Mouse (Mus musculus): ENCODE results near the gene Kif21b. TPM values are rescaled to one million over a fixed set of nuclear protein-coding genes. Genes with fewer than 3 reads are reported as not detected.
A peak's percentile ranks its signal among the peaks of the same experiment; 100 is the strongest.

The Kif21b gene
- polyA plus RNA-seq, 1 experiment from 2014 or later: 47.9 TPM

- H3K9ac ChIP-seq (ENCODE audit: low read depth, low read length): peak overlapping the region; percentile 98
- H3K4me1 ChIP-seq (ENCODE audit: control insufficient read depth, insufficient read depth, low read length): peaks cover 60% of the 10 kb centered on the region
- H3K4me3 ChIP-seq (ENCODE audit: low read depth, low read length): peak overlapping the region; percentile 85
- H3K36me3 ChIP-seq (ENCODE audit: control insufficient read depth, insufficient read depth, low read length): no peaks in the 10 kb centered on the region
- WGBS: 28% methylated on average over 13 of the region's 13 CpGs
- H3K27me3 ChIP-seq (ENCODE audit: control insufficient read depth, insufficient read depth, low read depth, low read length): no peaks in the 10 kb centered on the region
- no peaks in the 10 kb centered on the region for H3K9me3 ChIP-seq (replicated peaks; ENCODE audit: control insufficient read depth, low read length, poor library complexity, severe bottlenecking)
- peak overlapping the region; percentile 96 for H3K27ac ChIP-seq (ENCODE audit: low read length)
- no peak for ATAC-seq
- peak overlapping the region; percentile 87 for H3K4me2 ChIP-seq (ENCODE audit: low read length)
Observed at GRCm38 (mm10) chr1:136133570-136134240, 2.5 kb downstream of the Kif21b start.

- Histone ChIP-seq H3K27me3 (ENCODE audit: control insufficient read depth, insufficient read depth, low read depth, low read length) (no peaks in the 10 kb centered on the region), H3K9ac (ENCODE audit: low read depth, low read length) (peak overlapping the region; percentile 98), H3K9me3 (replicated peaks; ENCODE audit: control insufficient read depth, low read length, poor library complexity, severe bottlenecking) (no peaks in the 10 kb centered on the region), H3K4me2 (ENCODE audit: low read length) (peak overlapping the region; percentile 87), H3K4me1 (ENCODE audit: control insufficient read depth, insufficient read depth, low read length) (peaks cover 69% of the 10 kb centered on the region), H3K4me3 (ENCODE audit: low read depth, low read length) (peak overlapping the region; percentile 85; the same call in 1 of the 2 replicates), H3K36me3 (ENCODE audit: control insufficient read depth, insufficient read depth, low read length) (no peaks in the 10 kb centered on the region), H3K27ac (ENCODE audit: low read length) (no peak overlapping the region)
- 76% methylated on average over 2 of the region's 2 CpGs for WGBS
- ATAC-seq: no peak
Observed at GRCm38 (mm10) chr1:136134547-136134946, 3.4 kb downstream of the Kif21b start.

- H3K27ac ChIP-seq (ENCODE audit: low read length): no peak overlapping the region
- peaks cover 72% of the 10 kb centered on the region for H3K4me1 ChIP-seq (ENCODE audit: control insufficient read depth, insufficient read depth, low read length)
- no peaks in the 10 kb centered on the region for H3K9me3 ChIP-seq (replicated peaks; ENCODE audit: control insufficient read depth, low read length, poor library complexity, severe bottlenecking)
- ATAC-seq: no peak
- no peaks in the 10 kb centered on the region for H3K27me3 ChIP-seq (ENCODE audit: control insufficient read depth, insufficient read depth, low read depth, low read length)
- no peak overlapping the region for H3K4me3 ChIP-seq (ENCODE audit: low read depth, low read length)
- no peak overlapping the region for H3K9ac ChIP-seq (ENCODE audit: low read depth, low read length)
- WGBS: 47% methylated on average over 1 of the region's 1 CpGs
- H3K36me3 ChIP-seq (ENCODE audit: control insufficient read depth, insufficient read depth, low read length): no peaks in the 10 kb centered on the region
- peak overlapping the region; percentile 87; the same call in 1 of the 2 replicates for H3K4me2 ChIP-seq (ENCODE audit: low read length)
Observed at GRCm38 (mm10) chr1:136135046-136135445, 3.9 kb downstream of the Kif21b start.

GRCm38 (mm10) chr1:136135777-136136444 lies 4.7 kb downstream of the Kif21b start:
- no peaks in the 10 kb centered on the region for H3K36me3 ChIP-seq (ENCODE audit: control insufficient read depth, insufficient read depth, low read length)
- H3K27ac ChIP-seq (ENCODE audit: low read length): no peak overlapping the region
- peak overlapping the region; percentile 22 for H3K9ac ChIP-seq (ENCODE audit: low read depth, low read length)
- 65% methylated on average over 6 of the region's 6 CpGs for WGBS
- no peaks in the 10 kb centered on the region for H3K27me3 ChIP-seq (ENCODE audit: control insufficient read depth, insufficient read depth, low read depth, low read length)
- no peaks in the 10 kb centered on the region for H3K9me3 ChIP-seq (replicated peaks; ENCODE audit: control insufficient read depth, low read length, poor library complexity, severe bottlenecking)
- ATAC-seq: no peak
- H3K4me1 ChIP-seq (ENCODE audit: control insufficient read depth, insufficient read depth, low read length): peaks cover 73% of the 10 kb centered on the region
- H3K4me3 ChIP-seq (ENCODE audit: low read depth, low read length): no peak overlapping the region
- H3K4me2 ChIP-seq (ENCODE audit: low read length): peak overlapping the region; percentile 28

GRCm38 (mm10) chr1:136136547-136136946 lies 5.4 kb downstream of the Kif21b start:
- H3K4me3 ChIP-seq (ENCODE audit: low read depth, low read length): no peak overlapping the region
- no peaks in the 10 kb centered on the region for H3K27me3 ChIP-seq (ENCODE audit: control insufficient read depth, insufficient read depth, low read depth, low read length)
- H3K9ac ChIP-seq (ENCODE audit: low read depth, low read length): peak overlapping the region; percentile 22; the same call in 1 of the 2 replicates
- H3K4me2 ChIP-seq (ENCODE audit: low read length): peak overlapping the region; percentile 2; the same call in 1 of the 2 replicates
- H3K4me1 ChIP-seq (ENCODE audit: control insufficient read depth, insufficient read depth, low read length): peaks cover 79% of the 10 kb centered on the region
- 41% methylated on average over 4 of the region's 4 CpGs for WGBS
- H3K27ac ChIP-seq (ENCODE audit: low read length): no peak overlapping the region
- H3K36me3 ChIP-seq (ENCODE audit: control insufficient read depth, insufficient read depth, low read length): no peaks in the 10 kb centered on the region
- ATAC-seq: no peak
- no peaks in the 10 kb centered on the region for H3K9me3 ChIP-seq (replicated peaks; ENCODE audit: control insufficient read depth, low read length, poor library complexity, severe bottlenecking)

- 22% methylated on average over 7 of the region's 7 CpGs for WGBS
- Histone ChIP-seq H3K4me2 (ENCODE audit: low read length) (peak overlapping the region; percentile 37), H3K9ac (ENCODE audit: low read depth, low read length) (peak overlapping the region; percentile 48), H3K36me3 (ENCODE audit: control insufficient read depth, insufficient read depth, low read length) (no peaks in the 10 kb centered on the region), H3K4me1 (ENCODE audit: control insufficient read depth, insufficient read depth, low read length) (peaks cover 85% of the 10 kb centered on the region), H3K27ac (ENCODE audit: low read length) (peak overlapping the region; percentile 56), H3K27me3 (ENCODE audit: control insufficient read depth, insufficient read depth, low read depth, low read length) (no peaks in the 10 kb centered on the region), H3K4me3 (ENCODE audit: low read depth, low read length) (no peak overlapping the region), H3K9me3 (replicated peaks; ENCODE audit: control insufficient read depth, low read length, poor library complexity, severe bottlenecking) (no peaks in the 10 kb centered on the region)
- ATAC-seq: no peak
Observed at GRCm38 (mm10) chr1:136137071-136137531, 5.9 kb downstream of the Kif21b start.

GRCm38 (mm10) chr1:136137575-136137974 lies 6.4 kb downstream of the Kif21b start:
- Histone ChIP-seq H3K4me1 (ENCODE audit: control insufficient read depth, insufficient read depth, low read length) (peaks cover 89% of the 10 kb centered on the region), H3K27ac (ENCODE audit: low read length) (peak overlapping the region; percentile 56), H3K4me3 (ENCODE audit: low read depth, low read length) (no peak overlapping the region), H3K27me3 (ENCODE audit: control insufficient read depth, insufficient read depth, low read depth, low read length) (no peaks in the 10 kb centered on the region), H3K9ac (ENCODE audit: low read depth, low read length) (peak overlapping the region; percentile 48), H3K4me2 (ENCODE audit: low read length) (peak overlapping the region; percentile 37), H3K36me3 (ENCODE audit: control insufficient read depth, insufficient read depth, low read length) (no peaks in the 10 kb centered on the region), H3K9me3 (replicated peaks; ENCODE audit: control insufficient read depth, low read length, poor library complexity, severe bottlenecking) (no peaks in the 10 kb centered on the region)
- ATAC-seq: no peak
- WGBS: 0% methylated on average over 4 of the region's 4 CpGs

- Histone ChIP-seq H3K4me3 (ENCODE audit: low read depth, low read length) (no peak overlapping the region), H3K9me3 (replicated peaks; ENCODE audit: control insufficient read depth, low read length, poor library complexity, severe bottlenecking) (no peaks in the 10 kb centered on the region), H3K4me2 (ENCODE audit: low read length) (no peak overlapping the region), H3K9ac (ENCODE audit: low read depth, low read length) (no peak overlapping the region), H3K36me3 (ENCODE audit: control insufficient read depth, insufficient read depth, low read length) (no peaks in the 10 kb centered on the region), H3K4me1 (ENCODE audit: control insufficient read depth, insufficient read depth, low read length) (peaks cover 97% of the 10 kb centered on the region), H3K27ac (ENCODE audit: low read length) (no peak overlapping the region; the same call in 1 of the 2 replicates), H3K27me3 (ENCODE audit: control insufficient read depth, insufficient read depth, low read depth, low read length) (no peaks in the 10 kb centered on the region)
- 29% methylated on average over 10 of the region's 10 CpGs for WGBS
- ATAC-seq: no peak
Observed at GRCm38 (mm10) chr1:136138191-136138830, 7.1 kb downstream of the Kif21b start.
